In genomic region chr9:73934844-73935243, GRCm38 (mm10) we compare ENCODE assay signal across 10 mouse cellular contexts. TPM values are rescaled to one million over a fixed set of nuclear protein-coding genes. Genes with fewer than 3 reads are reported as not detected.
A peak's percentile ranks its signal among the peaks of the same experiment; 100 is the strongest.
DNase-seq lines count a peak whose midpoint lies in the region; TF ChIP-seq lines count a peak whose summit lies in the region.
"Had no signal": no experiment of that assay in that cellular context is flagged by ENCODE, and none has a peak within 500 bp of the region (broad histone marks: within the 10 kb centered on the region; RNA-seq: fewer than 3 reads in every experiment).

No protein-coding gene starts in this region.

- 33% methylated on average over 4 of the region's 4 CpGs for WGBS in heart, adult 2 months

- no peak overlapping the region for H3K4me3 ChIP-seq in heart, adult 2 months
- no peak overlapping the region for H3K4me3 ChIP-seq in gastrocnemius, adult 2 months
- H3K4me3 ChIP-seq: left cerebral cortex, adult 2 months had no signal

- no peaks in the 10 kb centered on the region for H3K79me2 ChIP-seq in heart, adult 2 months (replicated peaks; ENCODE audit: control insufficient read depth, insufficient read depth, low read length)

- no peak overlapping the region for H3K27ac ChIP-seq in heart, adult 2 months
- no peak overlapping the region for H3K27ac ChIP-seq in gastrocnemius, adult 2 months
- H3K27ac ChIP-seq: left cerebral cortex, adult 2 months had no signal

- no peak for TF ChIP-seq POLR2A in heart, adult 2 months (IDR thresholded peaks at IDR 0.05; ENCODE audit: insufficient read depth, low read depth, low read length)

- H3K4me1 ChIP-seq in heart, adult 2 months (ENCODE audit: control insufficient read depth, insufficient read depth, low read length), result no peaks in the 10 kb centered on the region

- H3K9ac ChIP-seq in heart, adult 2 months (ENCODE audit: low read depth, low read length), result no peak overlapping the region

- intact Hi-C loops in heart, postnatal 10 days (cut with DNase I), result no loop called here
- intact Hi-C loops in heart, adult 2 months (cut with DNase I), result no loop called here
- intact Hi-C loops in gastrocnemius, adult 2 months (cut with DNase I), result no loop called here
- intact Hi-C loops in gastrocnemius, postnatal 14 days (cut with DNase I; ENCODE audit: low total_unique reads), result no loop called here

- DNase-seq in heart, postnatal 10 days, result peak; percentile 21 to 23
- no peak for DNase-seq in heart, adult 2 months
- peak; percentile 11 for DNase-seq in lung, postnatal 10 days
- no peak for DNase-seq in lung, postnatal 14 days
- DNase-seq in cerebellum, adult 8-10 months, result peak; percentile 61
- peak; percentile 37 to 48 for DNase-seq in right cerebral cortex, adult 2 months (ENCODE audit: low spot score in 2 of 2)
- DNase-seq in gastrocnemius, adult 2 months, result no peak
- DNase-seq in gastrocnemius, postnatal 14 days, result no peak
- DNase-seq: kidney, adult 2 months had no signal

- TF ChIP-seq CTCF in heart, adult 2 months (IDR thresholded peaks at IDR 0.05), result no peak
- no peak for TF ChIP-seq CTCF in gastrocnemius, adult 2 months (IDR thresholded peaks at IDR 0.05)

- no peaks in the 10 kb centered on the region for H3K36me3 ChIP-seq in heart, adult 2 months (ENCODE audit: control insufficient read depth, insufficient read depth, low read length)

- H3K27me3 ChIP-seq in heart, adult 2 months (ENCODE audit: control insufficient read depth, insufficient read depth, low read length), result no peaks in the 10 kb centered on the region

- TF ChIP-seq EP300 in heart, adult 2 months (IDR thresholded peaks at IDR 0.05; ENCODE audit: insufficient read depth, low read depth, low read length), result no peak

RNA-seq across cellular contexts. Expression of gene Unc13c, which starts 33.9 kb away (rescaled TPM):
- total RNA-seq in heart, postnatal 10 days (2021), result 1 to 10 TPM; 1.0 to 1.1 TPM
- under 1 TPM; 0.18 to 0.23 TPM for total RNA-seq in heart, adult 2 months (2021)
- 0.02 and 0.03 TPM in 2 replicates for polyA plus RNA-seq in heart, adult 2 months (2012; rRNA removed)
- total RNA-seq in gastrocnemius, adult 2 months (2021), result under 1 TPM; 0.05 to 0.25 TPM
- under 1 TPM; 0.09 to 0.27 TPM for total RNA-seq in gastrocnemius, postnatal 14 days (2021)

Comparison
In these comparisons a context has a peak if more than half of its experiments do, and no peak if none do; other contexts are left out.
1. DNase-seq: peak in heart, postnatal 10 days (2 of 2), lung, postnatal 10 days (single experiment), cerebellum, adult 8-10 months (single experiment) and right cerebral cortex, adult 2 months (2 of 2); none in heart, adult 2 months (0 of 2), lung, postnatal 14 days (single experiment), gastrocnemius, adult 2 months (single experiment) and gastrocnemius, postnatal 14 days (single experiment).